ENCODE assay signal across 9 mouse cellular contexts in genomic region chr9:78775462-78775861, GRCm38 (mm10).
DNase-seq lines count a peak whose midpoint lies in the region; ATAC-seq and TF ChIP-seq lines count a peak whose summit lies in the region.
"Had no signal": no experiment of that assay in that cellular context is flagged by ENCODE, and none has a peak within 500 bp of the region (broad histone marks: within the 10 kb centered on the region; RNA-seq: fewer than 3 reads in every experiment).

No protein-coding gene starts in this region.

- TF ChIP-seq CTCF in cortical plate, adult 2 months (IDR thresholded peaks at IDR 0.05; ENCODE audit: extremely low read depth, insufficient read depth, low read length), result peak; percentile 78

- no peak overlapping the region for H3K9ac ChIP-seq in hindbrain, embryonic 13.5 days
- no peak overlapping the region for H3K9ac ChIP-seq in midbrain, embryonic 15.5 days
- H3K9ac ChIP-seq: midbrain, embryonic 12.5 days had no signal

- H3K4me1 ChIP-seq in hindbrain, embryonic 10.5 days (replicated peaks), result no peaks in the 10 kb centered on the region
- H3K4me1 ChIP-seq in hindbrain, embryonic 13.5 days (replicated peaks), result no peaks in the 10 kb centered on the region
- H3K4me1 ChIP-seq in cortical plate, adult 2 months (ENCODE audit: control insufficient read depth, insufficient read depth, low read length), result no peaks in the 10 kb centered on the region
- no peaks in the 10 kb centered on the region for H3K4me1 ChIP-seq in midbrain, embryonic 15.5 days
- H3K4me1 ChIP-seq: midbrain, embryonic 12.5 days had no signal

- no peak overlapping the region for H3K27ac ChIP-seq in hindbrain, embryonic 10.5 days
- no peak overlapping the region for H3K27ac ChIP-seq in hindbrain, embryonic 13.5 days
- H3K27ac ChIP-seq in cortical plate, adult 2 months (ENCODE audit: insufficient read depth, low read length), result no peak overlapping the region
- no peak overlapping the region for H3K27ac ChIP-seq in midbrain, embryonic 15.5 days
- H3K27ac ChIP-seq: midbrain, embryonic 12.5 days had no signal

- peak; percentile 38 for DNase-seq in hindbrain, embryonic 10.5 days (ENCODE audit: low spot score)
- DNase-seq in MN1 (ENCODE audit: low spot score), result peak; percentile 12
- DNase-seq in heart, postnatal 4 days, result peak; percentile 62
- DNase-seq in left cerebral cortex, adult 8-10 months (ENCODE audit: low spot score in 2 of 2), result peak; percentile 3 to 7
- no peak for DNase-seq in spleen, adult 12 weeks (ENCODE audit: low spot score)

- no peak for TF ChIP-seq POLR2A in cortical plate, adult 2 months (IDR thresholded peaks at IDR 0.05; ENCODE audit: extremely low read depth, insufficient read depth, low read length)

- no peak overlapping the region for H3K4me3 ChIP-seq in hindbrain, embryonic 10.5 days
- no peak overlapping the region for H3K4me3 ChIP-seq in hindbrain, embryonic 13.5 days
- no peak overlapping the region for H3K4me3 ChIP-seq in cortical plate, adult 2 months (ENCODE audit: insufficient read depth, low read length)
- no peak overlapping the region for H3K4me3 ChIP-seq in midbrain, embryonic 15.5 days
- H3K4me3 ChIP-seq: midbrain, embryonic 12.5 days had no signal

- no peaks in the 10 kb centered on the region for H3K36me3 ChIP-seq in hindbrain, embryonic 10.5 days
- H3K36me3 ChIP-seq in hindbrain, embryonic 13.5 days, result no peaks in the 10 kb centered on the region
- no peaks in the 10 kb centered on the region for H3K36me3 ChIP-seq in midbrain, embryonic 15.5 days (replicated peaks)
- H3K36me3 ChIP-seq: midbrain, embryonic 12.5 days had no signal

- H3K27me3 ChIP-seq in hindbrain, embryonic 10.5 days (ENCODE audit: insufficient read depth, poor library complexity, severe bottlenecking), result no peaks in the 10 kb centered on the region
- H3K27me3 ChIP-seq in hindbrain, embryonic 13.5 days, result no peaks in the 10 kb centered on the region
- no peaks in the 10 kb centered on the region for H3K27me3 ChIP-seq in midbrain, embryonic 15.5 days (replicated peaks)
- H3K27me3 ChIP-seq: midbrain, embryonic 12.5 days had no signal

- no peaks in the 10 kb centered on the region for H3K9me3 ChIP-seq in hindbrain, embryonic 10.5 days
- no peaks in the 10 kb centered on the region for H3K9me3 ChIP-seq in hindbrain, embryonic 13.5 days
- H3K9me3 ChIP-seq in midbrain, embryonic 15.5 days, result no peaks in the 10 kb centered on the region
- H3K9me3 ChIP-seq: midbrain, embryonic 12.5 days had no signal

- 19% methylated on average over 5 of the region's 5 CpGs for WGBS in hindbrain, embryonic 10.5 days
- 16% methylated on average over 5 of the region's 5 CpGs for WGBS in hindbrain, embryonic 13.5 days
- WGBS in midbrain, embryonic 15.5 days, result 20% methylated on average over 5 of the region's 5 CpGs

- H3K4me2 ChIP-seq in hindbrain, embryonic 13.5 days, result no peak overlapping the region
- H3K4me2 ChIP-seq in midbrain, embryonic 15.5 days, result no peak overlapping the region
- H3K4me2 ChIP-seq: midbrain, embryonic 12.5 days had no signal

- ATAC-seq in hindbrain, embryonic 13.5 days (ENCODE audit: low FRiP score), result no peak
- peak; percentile 39; the same call in 1 of the 2 replicates for ATAC-seq in midbrain, embryonic 15.5 days (replicated peaks)
